Mouse (Mus musculus) left cerebral cortex, postnatal 4 days (tissue): ENCODE measurements at regions not wholly inside any gene's neighbourhood (a gene's known extent, or its start where the extent isn't known, plus 50 kb on each side); places are given as distances from the start of the nearest gene placed in this dataset.
A peak's percentile ranks its signal among the peaks of the same experiment; 100 is the strongest.

Source experiments
- DNase-seq: peaks from one replicate; pipeline ENCODE4 v3.0.0-alpha.2; 2022
- intact Hi-C: fragments of 180-260 bp; cut with DNase I; formaldehyde crosslinking; loops from one replicate; pipeline ENCODE4 v1.15.1; 2025

- DNase-seq = no peak
- intact Hi-C loops = no loop called here
Observed at GRCm38 (mm10) chr15:97462587-97462986, 215.5 kb upstream of the Amigo2 start.

GRCm38 (mm10) chr15:97462006-97462405 is 214.9 kb upstream of the Amigo2 start:
- no peak for DNase-seq
- intact Hi-C loops = no loop called here

- intact Hi-C loops = no loop called here
- no peak for DNase-seq
Observed at GRCm38 (mm10) chr15:97461060-97461459, 214.0 kb upstream of the Amigo2 start.

- intact Hi-C loops = no loop called here
- no peak for DNase-seq
Observed at GRCm38 (mm10) chr15:97460360-97460719, 213.3 kb upstream of the Amigo2 start.

- no peak for DNase-seq
- intact Hi-C loops = loop anchor here (10.0 kb wide), 1 partner anchor 205 kb away; no protein-coding TSS in a partner anchor
Observed at GRCm38 (mm10) chr15:97459606-97460359, 212.7 kb upstream of the Amigo2 start.

GRCm38 (mm10) chr15:97458748-97459221 is 211.7 kb upstream of the Amigo2 start:
- no peak for DNase-seq
- intact Hi-C loops = loop anchor here (10.0 kb wide), 1 partner anchor 206 kb away; no protein-coding TSS in a partner anchor

- intact Hi-C loops = loop anchor here (10.0 kb wide), 1 partner anchor 207 kb away; no protein-coding TSS in a partner anchor
Observed at GRCm38 (mm10) chr15:97458139-97458747, 211.2 kb upstream of the Amigo2 start.

GRCm38 (mm10) chr15:97457468-97457867 is 210.4 kb upstream of the Amigo2 start:
- DNase-seq = no peak
- intact Hi-C loops = loop anchor here (10.0 kb wide), 1 partner anchor 207 kb away; no protein-coding TSS in a partner anchor

More at GRCm38 (mm10) chr15:97458139-97458747, 211.2 kb upstream of the Amigo2 start:
- DNase-seq = no peak

- DNase-seq = peak; percentile 37
- intact Hi-C loops = loop anchor here (10.0 kb wide), 1 partner anchor 208 kb away; no protein-coding TSS in a partner anchor
Observed at GRCm38 (mm10) chr15:97456991-97457390, 209.9 kb upstream of the Amigo2 start.

- no peak for DNase-seq
- intact Hi-C loops = loop anchor here (10.0 kb wide), 1 partner anchor 209 kb away; no protein-coding TSS in a partner anchor
Observed at GRCm38 (mm10) chr15:97455672-97456071, 208.6 kb upstream of the Amigo2 start.

- DNase-seq = no peak
- intact Hi-C loops = loop anchor here (10.0 kb wide), 1 partner anchor 215 kb away; no protein-coding TSS in a partner anchor
Observed at GRCm38 (mm10) chr15:97449724-97450123, 202.6 kb upstream of the Amigo2 start.

- intact Hi-C loops = no loop called here
- DNase-seq = no peak
Observed at GRCm38 (mm10) chr15:97449001-97449400, 201.9 kb upstream of the Amigo2 start.

GRCm38 (mm10) chr15:97448243-97448880 is 201.3 kb upstream of the Amigo2 start:
- DNase-seq = no peak
- intact Hi-C loops = no loop called here

- DNase-seq = no peak
- intact Hi-C loops = no loop called here
Observed at GRCm38 (mm10) chr15:97446181-97446580, 199.1 kb upstream of the Amigo2 start.

GRCm38 (mm10) chr15:97438235-97438760 is 191.2 kb upstream of the Amigo2 start:
- no peak for DNase-seq
- intact Hi-C loops = no loop called here
